Mouse (Mus musculus) limb, embryonic 13.5 days (tissue): ENCODE results near the gene Ptprj. TPM values are rescaled to one million over a fixed set of nuclear protein-coding genes. Genes with fewer than 3 reads are reported as not detected.

Experiments
- ATAC-seq: fragments of 200-750 bp; cut with Nextera tagmentation; 2 replicates; pipeline ENCODE4 v1.8.0; 2017; ENCODE audit warnings: low read depth, moderate number of reproducible peaks, moderate TSS enrichment; ENCODE audit not compliant: low FRiP score
- H3K27ac ChIP-seq: fragments of 300-500 bp; sonication (generic); 2 replicates; pipeline ENCODE4 v1.5.1; 2015; ENCODE audit warnings: inconsistent platforms, mild to moderate bottlenecking, moderate library complexity
- H3K27me3 ChIP-seq: fragments of 300-500 bp; sonication (generic); 2 replicates; pipeline ENCODE4 v1.6.1; 2015; ENCODE audit warnings: mild to moderate bottlenecking, inconsistent platforms
- H3K36me3 ChIP-seq: fragments of 300-500 bp; sonication (generic); 2 replicates; pipeline ENCODE4 v1.6.1; 2015; ENCODE audit warnings: inconsistent platforms, mild to moderate bottlenecking, moderate library complexity
- H3K4me1 ChIP-seq: fragments of 300-500 bp; sonication (generic); 2 replicates; pipeline ENCODE4 v1.6.1; 2015; ENCODE audit warnings: inconsistent platforms
- H3K4me2 ChIP-seq: fragments of 300-500 bp; sonication (generic); replicated peaks from 2 replicates; pipeline ENCODE4 v1.6.1; 2015; ENCODE audit warnings: inconsistent platforms, mild to moderate bottlenecking, moderate library complexity
- H3K4me3 ChIP-seq: fragments of 300-500 bp; sonication (generic); 2 replicates; pipeline ENCODE4 v1.5.1; 2015; ENCODE audit warnings: moderate library complexity, mild to moderate bottlenecking, inconsistent platforms
- H3K9ac ChIP-seq: fragments of 300-500 bp; sonication (generic); 2 replicates; pipeline ENCODE4 v1.6.1; 2015; ENCODE audit warnings: mild to moderate bottlenecking, inconsistent platforms
- H3K9me3 ChIP-seq: fragments of 300-500 bp; sonication (generic); 2 replicates; pipeline ENCODE4 v1.6.1; 2016; ENCODE audit warnings: inconsistent platforms
- WGBS: fragments of 180-500 bp; shearing (Covaris S2); methylation state at CpG from one replicate; pipeline ENCODE4 v1.1.7; 2015; 5-methylcytosine and 5-hydroxymethylcytosine counted together
- polyA plus RNA-seq: library from polyadenylated mRNA; unstranded; fragments of >200 nt; fragmentation: Nextera tagmentation; extraction: Ambion mirVana; gene quantifications from 2 replicates; pipeline ENCODE4 v1.2.1, GENCODE M21; 2015

Gene Ptprj
- polyA plus RNA-seq: 1.3 and 1.6 TPM in 2 replicates

- ATAC-seq: peak; percentile 83
- peak within 1 kb of the TSS; percentile 76 for H3K9ac ChIP-seq
- WGBS: under 1% methylated on average over 60 of the region's 100 CpGs
These were observed at the start of gene Ptprj for GRCm38 (mm10) chr2:90580236-90581005. TSS of gene Ptprj (minus strand) at chr2:90580647.

GRCm38 (mm10) chr2:90629552-90629951 is 49.1 kb upstream of the Ptprj start:
- H3K9me3 ChIP-seq: no peaks in the 10 kb centered on the region
- H3K27me3 ChIP-seq: peaks cover 60% of the 10 kb centered on the region
- no peaks in the 10 kb centered on the region for H3K4me1 ChIP-seq
- H3K27ac ChIP-seq: no peak overlapping the region
- H3K36me3 ChIP-seq: no peaks in the 10 kb centered on the region
- no peak overlapping the region for H3K4me3 ChIP-seq
- no peak overlapping the region for H3K9ac ChIP-seq
- 12% methylated on average over 2 of the region's 2 CpGs for WGBS
- no peak overlapping the region for H3K4me2 ChIP-seq
- ATAC-seq: peak; percentile 66

More at GRCm38 (mm10) chr2:90580236-90581005, at the start of gene Ptprj:
- Histone ChIP-seq H3K4me1 (peaks cover 20% of the 10 kb centered on the region), H3K4me3 (peak within 1 kb of the TSS; percentile 76), H3K4me2 (peak within 1 kb of the TSS; percentile 99), H3K9me3 (no peaks in the 10 kb centered on the region), H3K36me3 (no peaks in the 10 kb centered on the region), H3K27ac (peak within 1 kb of the TSS; percentile 55; the same call in 1 of the 2 replicates), H3K27me3 (peaks cover 42% of the 10 kb centered on the region)

GRCm38 (mm10) chr2:90628261-90628660 is 47.8 kb upstream of the Ptprj start:
- Histone ChIP-seq H3K27ac (no peak overlapping the region), H3K27me3 (peaks cover 47% of the 10 kb centered on the region), H3K9me3 (no peaks in the 10 kb centered on the region), H3K4me3 (no peak overlapping the region), H3K4me1 (no peaks in the 10 kb centered on the region), H3K9ac (no peak overlapping the region), H3K36me3 (no peaks in the 10 kb centered on the region), H3K4me2 (no peak overlapping the region)
- ATAC-seq: no peak
- WGBS: 89% methylated on average over 5 of the region's 5 CpGs

GRCm38 (mm10) chr2:90624920-90625319 is 44.5 kb upstream of the Ptprj start:
- no peak overlapping the region for H3K4me3 ChIP-seq
- no peaks in the 10 kb centered on the region for H3K36me3 ChIP-seq
- no peak overlapping the region; the same call in 1 of the 2 replicates for H3K4me2 ChIP-seq
- H3K27me3 ChIP-seq: peaks cover 25% of the 10 kb centered on the region
- H3K27ac ChIP-seq: no peak overlapping the region
- WGBS: 13% methylated on average over 6 of the region's 6 CpGs
- ATAC-seq: no peak
- H3K4me1 ChIP-seq: no peaks in the 10 kb centered on the region
- H3K9me3 ChIP-seq: no peaks in the 10 kb centered on the region
- no peak overlapping the region for H3K9ac ChIP-seq

GRCm38 (mm10) chr2:90624339-90624738 is 43.9 kb upstream of the Ptprj start:
- Histone ChIP-seq H3K9me3 (no peaks in the 10 kb centered on the region), H3K4me3 (no peak overlapping the region), H3K27ac (no peak overlapping the region), H3K4me2 (no peak overlapping the region), H3K9ac (no peak overlapping the region), H3K4me1 (no peaks in the 10 kb centered on the region), H3K36me3 (no peaks in the 10 kb centered on the region), H3K27me3 (peaks cover 23% of the 10 kb centered on the region)
- WGBS: 37% methylated on average over 4 of the region's 4 CpGs
- no peak for ATAC-seq

GRCm38 (mm10) chr2:90620815-90621214 is 40.4 kb upstream of the Ptprj start:
- Histone ChIP-seq H3K4me2 (no peak overlapping the region), H3K36me3 (no peaks in the 10 kb centered on the region), H3K9me3 (no peaks in the 10 kb centered on the region), H3K27me3 (peaks cover 14% of the 10 kb centered on the region), H3K9ac (no peak overlapping the region), H3K4me3 (no peak overlapping the region), H3K27ac (no peak overlapping the region), H3K4me1 (no peaks in the 10 kb centered on the region)
- WGBS: 77% methylated on average over 5 of the region's 5 CpGs
- ATAC-seq: no peak

GRCm38 (mm10) chr2:90619648-90620047 is 39.2 kb upstream of the Ptprj start:
- H3K9me3 ChIP-seq: no peaks in the 10 kb centered on the region
- WGBS: 33% methylated on average over 2 of the region's 2 CpGs
- no peaks in the 10 kb centered on the region for H3K36me3 ChIP-seq
- peaks cover 14% of the 10 kb centered on the region for H3K27me3 ChIP-seq
- no peak overlapping the region for H3K9ac ChIP-seq
- ATAC-seq: no peak
- no peak overlapping the region for H3K4me2 ChIP-seq
- H3K4me1 ChIP-seq: no peaks in the 10 kb centered on the region
- no peak overlapping the region for H3K4me3 ChIP-seq
- H3K27ac ChIP-seq: no peak overlapping the region

- no peak overlapping the region for H3K27ac ChIP-seq
These were observed 34.3 kb upstream of the Ptprj start for GRCm38 (mm10) chr2:90614651-90615171.

GRCm38 (mm10) chr2:90613591-90613990 is 33.1 kb upstream of the Ptprj start:
- WGBS: 78% methylated on average over 3 of the region's 3 CpGs
- no peak overlapping the region for H3K9ac ChIP-seq

More at GRCm38 (mm10) chr2:90614651-90615171, 34.3 kb upstream of the Ptprj start:
- Histone ChIP-seq H3K9me3 (no peaks in the 10 kb centered on the region), H3K27me3 (peaks cover 3% of the 10 kb centered on the region; the same call in 1 of the 2 replicates), H3K4me3 (no peak overlapping the region), H3K9ac (no peak overlapping the region), H3K4me1 (no peaks in the 10 kb centered on the region), H3K4me2 (no peak overlapping the region), H3K36me3 (no peaks in the 10 kb centered on the region)
- 84% methylated on average over 14 of the region's 14 CpGs for WGBS
- ATAC-seq: no peak

GRCm38 (mm10) chr2:90613006-90613405 is 32.6 kb upstream of the Ptprj start:
- H3K9me3 ChIP-seq: no peaks in the 10 kb centered on the region
- H3K4me3 ChIP-seq: no peak overlapping the region
- H3K9ac ChIP-seq: no peak overlapping the region
- 85% methylated on average over 2 of the region's 2 CpGs for WGBS
- H3K4me1 ChIP-seq: no peaks in the 10 kb centered on the region
- no peaks in the 10 kb centered on the region; the same call in 1 of the 2 replicates for H3K27me3 ChIP-seq
- no peak for ATAC-seq
- no peak overlapping the region for H3K4me2 ChIP-seq
- H3K36me3 ChIP-seq: no peaks in the 10 kb centered on the region
- H3K27ac ChIP-seq: no peak overlapping the region

More at GRCm38 (mm10) chr2:90613591-90613990, 33.1 kb upstream of the Ptprj start:
- no peak overlapping the region for H3K27ac ChIP-seq
- no peak overlapping the region for H3K4me3 ChIP-seq
- no peaks in the 10 kb centered on the region for H3K9me3 ChIP-seq
- ATAC-seq: no peak
- H3K4me1 ChIP-seq: no peaks in the 10 kb centered on the region
- H3K36me3 ChIP-seq: no peaks in the 10 kb centered on the region
- no peak overlapping the region for H3K4me2 ChIP-seq
- H3K27me3 ChIP-seq: no peaks in the 10 kb centered on the region; the same call in 1 of the 2 replicates

- Histone ChIP-seq H3K4me3 (no peak overlapping the region), H3K9me3 (no peaks in the 10 kb centered on the region), H3K27me3 (no peaks in the 10 kb centered on the region; the same call in 1 of the 2 replicates), H3K27ac (no peak overlapping the region), H3K4me1 (no peaks in the 10 kb centered on the region), H3K4me2 (no peak overlapping the region), H3K9ac (no peak overlapping the region), H3K36me3 (no peaks in the 10 kb centered on the region)
- 79% methylated on average over 10 of the region's 10 CpGs for WGBS
- no peak for ATAC-seq
These were observed 31.6 kb upstream of the Ptprj start for GRCm38 (mm10) chr2:90611959-90612571.

- H3K4me2 ChIP-seq: no peak overlapping the region
- no peak overlapping the region for H3K27ac ChIP-seq
- 92% methylated on average over 3 of the region's 3 CpGs for WGBS
- no peaks in the 10 kb centered on the region for H3K27me3 ChIP-seq
- no peak for ATAC-seq
- H3K4me3 ChIP-seq: no peak overlapping the region
- no peaks in the 10 kb centered on the region; the same call in 1 of the 2 replicates for H3K9me3 ChIP-seq
- H3K9ac ChIP-seq: no peak overlapping the region
- H3K4me1 ChIP-seq: no peaks in the 10 kb centered on the region
- no peaks in the 10 kb centered on the region for H3K36me3 ChIP-seq
These were observed 20.6 kb upstream of the Ptprj start for GRCm38 (mm10) chr2:90601056-90601455.
